Mouse (Mus musculus): Measurements from ENCODE around the gene 4930449I24Rik. TPM values are rescaled to one million over a fixed set of nuclear protein-coding genes. Genes with fewer than 3 reads are reported as not detected.

The 4930449I24Rik gene
- polyA plus RNA-seq (2015; fragmentation: Nextera tagmentation; extraction: Ambion mirVana), result not detected in 2 replicates

DNA sequence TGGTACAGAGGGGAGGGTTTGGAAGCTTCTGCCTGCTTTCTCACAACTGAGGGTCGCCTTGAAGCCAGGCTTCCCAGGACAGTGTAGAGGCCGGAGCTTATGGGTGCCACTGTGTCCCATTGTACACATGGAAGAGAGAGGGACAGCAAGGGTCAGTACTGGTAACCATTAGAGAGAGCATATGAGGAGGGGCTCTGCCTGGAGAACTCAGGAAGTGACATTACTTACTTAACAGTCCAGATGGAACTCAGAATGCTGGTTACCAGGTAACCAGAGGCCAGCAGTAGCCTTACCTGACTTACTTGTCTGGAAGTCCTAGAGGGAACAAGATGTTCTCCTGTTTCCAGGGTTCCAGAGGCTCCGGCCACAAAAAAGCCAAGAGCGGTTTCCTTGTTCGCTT lies at the start of gene 4930449I24Rik:
TSS of gene 4930449I24Rik (plus strand) at position 301 of the 400 bp plus-strand sequence.

DNA sequence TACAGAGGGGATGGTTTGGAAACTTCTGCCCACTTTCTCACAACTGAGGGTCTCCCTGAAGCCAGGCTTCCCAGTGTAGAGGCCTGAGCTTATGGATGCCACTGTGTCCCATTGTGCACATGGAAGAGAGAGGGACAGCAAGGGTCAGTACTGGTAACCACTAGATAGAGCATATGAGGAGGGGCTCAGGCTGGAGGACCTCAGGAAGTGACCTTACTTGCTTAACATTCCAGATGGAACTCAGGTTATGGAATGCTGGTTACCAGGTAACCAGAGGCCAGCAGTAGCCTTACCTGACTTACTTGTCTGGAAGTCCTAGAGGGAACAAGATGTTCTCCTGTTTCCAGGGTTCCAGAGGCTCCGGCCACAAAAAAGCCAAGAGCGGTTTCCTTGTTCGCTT lies 20.5 kb upstream of the 4930449I24Rik start, which contains the start of gene Gm6408:
TSS of gene Gm6408 (plus strand) at position 301 of the 400 bp plus-strand sequence.

DNA sequence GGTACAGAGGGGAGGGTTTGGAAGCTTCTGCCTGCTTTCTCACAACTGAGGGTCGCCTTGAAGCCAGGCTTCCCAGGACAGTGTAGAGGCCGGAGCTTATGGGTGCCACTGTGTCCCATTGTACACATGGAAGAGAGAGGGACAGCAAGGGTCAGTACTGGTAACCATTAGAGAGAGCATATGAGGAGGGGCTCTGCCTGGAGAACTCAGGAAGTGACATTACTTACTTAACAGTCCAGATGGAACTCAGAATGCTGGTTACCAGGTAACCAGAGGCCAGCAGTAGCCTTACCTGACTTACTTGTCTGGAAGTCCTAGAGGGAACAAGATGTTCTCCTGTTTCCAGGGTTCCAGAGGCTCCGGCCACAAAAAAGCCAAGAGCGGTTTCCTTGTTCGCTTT lies 11.1 kb upstream of the 4930449I24Rik start, which contains the start of gene Gm6370:
TSS of gene Gm6370 (plus strand) at position 301 of the 400 bp plus-strand sequence.

DNA sequence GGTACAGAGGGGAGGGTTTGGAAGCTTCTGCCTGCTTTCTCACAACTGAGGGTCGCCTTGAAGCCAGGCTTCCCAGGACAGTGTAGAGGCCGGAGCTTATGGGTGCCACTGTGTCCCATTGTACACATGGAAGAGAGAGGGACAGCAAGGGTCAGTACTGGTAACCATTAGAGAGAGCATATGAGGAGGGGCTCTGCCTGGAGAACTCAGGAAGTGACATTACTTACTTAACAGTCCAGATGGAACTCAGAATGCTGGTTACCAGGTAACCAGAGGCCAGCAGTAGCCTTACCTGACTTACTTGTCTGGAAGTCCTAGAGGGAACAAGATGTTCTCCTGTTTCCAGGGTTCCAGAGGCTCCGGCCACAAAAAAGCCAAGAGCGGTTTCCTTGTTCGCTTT lies 11.6 kb downstream of the 4930449I24Rik start, which contains the start of gene Gm3402:
TSS of gene Gm3402 (plus strand) at position 301 of the 400 bp plus-strand sequence.

DNA sequence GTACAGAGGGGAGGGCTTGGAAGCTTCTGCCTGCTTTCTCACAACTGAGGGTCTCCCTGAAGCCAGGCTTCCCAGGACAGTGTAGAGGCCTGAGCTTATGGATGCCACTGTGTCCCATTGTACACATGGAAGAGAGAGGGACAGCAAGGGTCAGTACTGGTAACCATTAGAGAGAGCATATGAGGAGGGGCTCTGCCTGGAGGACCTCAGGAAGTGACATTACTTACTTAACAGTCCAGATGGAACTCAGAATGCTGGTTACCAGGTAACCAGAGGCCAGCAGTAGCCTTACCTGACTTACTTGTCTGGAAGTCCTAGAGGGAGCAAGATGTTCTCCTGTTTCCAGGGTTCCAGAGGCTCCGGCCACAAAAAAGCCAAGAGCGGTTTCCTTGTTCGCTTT lies 23.3 kb downstream of the 4930449I24Rik start, which contains the start of gene Gm3404:
TSS of gene Gm3404 (plus strand) at position 301 of the 400 bp plus-strand sequence.

DNA sequence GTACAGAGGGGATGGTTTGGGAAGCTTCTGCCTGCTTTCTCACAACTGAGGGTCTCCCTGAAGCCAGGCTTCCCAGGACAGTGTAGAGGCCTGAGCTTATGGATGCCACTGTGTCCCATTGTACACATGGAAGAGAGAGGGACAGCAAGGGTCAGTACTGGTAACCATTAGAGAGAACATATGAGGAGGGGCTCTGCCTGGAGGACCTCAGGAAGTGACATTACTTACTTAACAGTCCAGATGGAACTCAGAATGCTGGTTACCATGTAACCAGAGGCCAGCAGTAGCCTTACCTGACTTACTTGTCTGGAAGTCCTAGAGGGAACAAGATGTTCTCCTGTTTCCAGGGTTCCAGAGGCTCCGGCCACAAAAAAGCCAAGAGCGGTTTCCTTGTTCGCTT lies 35.1 kb downstream of the 4930449I24Rik start, which contains the start of gene Gm3409:
TSS of gene Gm3409 (plus strand) at position 301 of the 400 bp plus-strand sequence.

Other genes starting within 250 kb of the 4930449I24Rik start
- gene Wasf3, start 117.4 kb upstream of the 4930449I24Rik start, polyA plus RNA-seq (2015; fragmentation: Nextera tagmentation; extraction: Ambion mirVana), result 20.2 and 21.5 TPM in 2 replicates
- not detected in 2 replicates for gene Gm6408, start 20.4 kb upstream of the 4930449I24Rik start, polyA plus RNA-seq (2015; fragmentation: Nextera tagmentation; extraction: Ambion mirVana)
- not detected in 2 replicates for gene Gm6370, start 11.0 kb upstream of the 4930449I24Rik start, polyA plus RNA-seq (2015; fragmentation: Nextera tagmentation; extraction: Ambion mirVana)
- not detected in 2 replicates for gene Gm3402, start 11.7 kb downstream of the 4930449I24Rik start, polyA plus RNA-seq (2015; fragmentation: Nextera tagmentation; extraction: Ambion mirVana)
- not detected in 2 replicates for gene Gm3404, start 23.4 kb downstream of the 4930449I24Rik start, polyA plus RNA-seq (2015; fragmentation: Nextera tagmentation; extraction: Ambion mirVana)
- gene Gm3409, start 35.2 kb downstream of the 4930449I24Rik start, polyA plus RNA-seq (2015; fragmentation: Nextera tagmentation; extraction: Ambion mirVana), result not detected in 2 replicates
- gene Gm3415, start 53.7 kb downstream of the 4930449I24Rik start, polyA plus RNA-seq (2015; fragmentation: Nextera tagmentation; extraction: Ambion mirVana), result not detected in 2 replicates
- gene Gpr12, start 82.8 kb downstream of the 4930449I24Rik start, polyA plus RNA-seq (2015; fragmentation: Nextera tagmentation; extraction: Ambion mirVana), result 26.6 and 31.3 TPM in 2 replicates